Mouse (Mus musculus) megakaryocyte, embryonic 14.5 days (primary cell): ENCODE results near the gene Bet1.

Source experiments
- FLI1 ChIP-seq: IDR thresholded peaks from 2 replicates; pipeline ENCODE4 v1.6.1; 2012; ENCODE audit warnings: low read length, inconsistent platforms, mixed read lengths
- GATA1 ChIP-seq: IDR thresholded peaks from 3 replicates; pipeline ENCODE4 v1.6.1; 2012; ENCODE audit warnings: mixed read lengths, low read length, inconsistent platforms, borderline replicate concordance

GRCm38 (mm10) chr6:4054387-4054786 lies 32.4 kb downstream of the Bet1 start:
- TF ChIP-seq FLI1 (no peak), GATA1 (no peak)
